Mouse (Mus musculus): ENCODE measurements around the gene Jag2.

Gene Jag2

DNA sequence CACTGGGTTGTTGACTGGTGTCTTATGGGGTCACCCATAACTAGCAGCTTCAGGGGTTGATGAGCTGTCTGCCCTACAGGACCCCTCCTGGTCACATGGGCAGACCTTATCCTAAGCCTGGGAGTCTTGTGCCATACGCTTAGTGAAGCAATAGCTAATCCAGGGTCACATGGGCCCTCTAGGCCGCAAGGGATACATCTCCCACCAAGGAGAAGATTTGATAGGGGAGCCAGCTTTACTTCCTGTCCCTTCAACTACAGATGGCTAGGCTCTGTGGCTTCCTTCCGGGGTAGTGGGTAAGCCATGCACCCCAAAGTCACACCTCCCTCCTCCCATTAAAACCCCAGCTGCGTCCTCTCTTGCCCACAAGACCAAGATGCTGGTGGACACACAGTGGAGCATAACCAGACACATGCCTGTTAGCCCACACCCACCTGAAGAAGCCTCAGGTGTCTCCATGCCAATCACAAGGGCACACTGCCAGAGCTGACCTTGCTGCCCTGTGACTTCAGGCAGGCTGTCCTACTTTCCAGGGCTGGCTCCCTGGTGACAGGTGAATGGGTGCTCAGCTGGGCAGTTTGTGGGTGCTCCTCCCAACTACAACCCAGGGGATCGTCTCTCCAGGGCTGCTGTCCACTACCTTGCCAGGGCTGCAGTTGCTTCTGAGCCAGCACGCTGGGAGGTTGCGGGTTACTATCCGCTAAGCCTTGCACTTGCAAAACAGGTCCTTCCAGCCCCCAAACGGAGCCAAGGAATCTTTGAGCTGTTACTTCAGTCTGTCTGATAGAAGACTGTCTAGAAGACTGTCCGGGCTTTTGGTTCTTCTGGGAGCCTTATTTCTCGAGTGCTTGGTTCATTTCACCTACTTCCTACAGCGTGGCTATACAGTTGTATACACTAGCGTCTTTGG, 61.1 kb downstream of the Jag2 start, which contains the start of gene Gpr132:
Gene Gpr132, minus strand, starts transcription at position 51 of the 910 bp plus-strand sequence.
- DNase-seq (ENCODE audit: low spot score), result no peak

DNA sequence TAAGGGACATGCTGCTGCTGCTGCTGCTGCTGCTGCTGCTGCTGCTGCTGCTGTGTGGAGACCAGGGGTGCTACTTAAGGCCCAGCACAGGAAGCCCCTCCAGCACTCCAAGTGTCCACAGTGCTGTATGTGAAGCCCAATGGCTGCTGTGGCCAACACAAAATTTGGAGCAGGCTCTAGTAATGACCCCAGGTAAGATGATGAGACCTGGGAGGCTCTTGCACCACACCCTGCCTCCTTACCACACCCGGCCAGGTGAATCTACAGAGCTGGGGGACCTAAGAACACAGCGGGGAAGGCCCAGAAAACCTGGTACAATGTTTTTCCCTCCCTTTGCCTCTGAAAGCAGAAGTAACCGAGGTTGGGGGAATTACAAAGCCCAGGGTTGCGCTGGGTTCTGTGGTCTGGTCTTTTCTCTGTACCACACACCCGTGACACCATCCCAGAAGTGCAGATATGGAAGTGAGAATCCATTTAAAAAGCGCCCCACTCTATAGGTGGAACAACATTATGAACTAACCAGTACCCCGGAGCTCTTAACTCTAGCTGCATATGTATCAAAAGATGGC, 62.4 kb downstream of the Jag2 start:
- no peak for DNase-seq (ENCODE audit: low spot score)

GRCm38 (mm10) chr12:112866467-112867080, 63.0 kb downstream of the Jag2 start:
- no peak for DNase-seq (ENCODE audit: low spot score)

- no peak for DNase-seq (ENCODE audit: low spot score)
These were observed 64.8 kb downstream of the Jag2 start for GRCm38 (mm10) chr12:112864804-112865203.

DNA sequence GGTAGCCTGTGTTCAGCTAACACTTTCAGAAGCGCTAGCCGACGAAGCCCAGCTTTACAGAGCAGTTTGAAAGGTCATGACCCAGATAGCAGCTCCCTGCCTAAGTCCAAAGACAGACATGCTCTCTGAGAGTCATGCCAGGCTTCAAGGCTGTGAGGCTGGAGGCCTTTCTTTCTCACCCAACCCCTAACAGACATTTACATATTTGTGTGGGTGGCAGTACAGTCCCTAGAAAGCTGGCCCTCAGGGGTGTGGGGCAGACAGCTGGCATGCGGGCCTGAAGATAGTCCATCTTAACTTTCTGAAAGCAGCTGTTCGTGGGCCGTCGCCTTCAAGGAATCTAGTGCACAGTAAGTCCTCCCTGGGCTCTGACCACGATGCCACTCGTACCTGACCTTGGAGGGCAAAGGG, 67.7 kb downstream of the Jag2 start:
- no peak for DNase-seq (ENCODE audit: low spot score)

DNA sequence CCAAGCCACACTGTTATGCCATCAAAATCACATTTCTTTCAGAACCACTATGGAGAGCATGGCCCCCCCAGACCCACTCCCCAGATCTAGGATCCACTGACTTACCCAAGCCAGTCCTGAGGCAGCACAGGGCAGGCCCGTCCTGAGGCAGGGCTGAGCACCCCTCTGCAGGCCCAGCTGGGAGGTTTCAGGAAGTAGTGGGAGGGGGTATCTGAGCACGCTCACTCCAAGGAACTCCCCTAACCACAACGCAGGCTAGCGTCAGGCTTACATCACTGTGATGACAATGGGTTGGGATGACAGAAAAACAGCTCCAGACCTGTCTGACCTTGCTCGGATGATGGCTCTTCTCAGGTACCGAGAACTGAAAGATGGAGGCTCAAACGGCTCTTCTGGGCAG, 68.8 kb downstream of the Jag2 start:
- no peak for DNase-seq (ENCODE audit: low spot score)

GRCm38 (mm10) chr12:112859930-112860329, 69.6 kb downstream of the Jag2 start:
- no peak for DNase-seq (ENCODE audit: low spot score)

DNA sequence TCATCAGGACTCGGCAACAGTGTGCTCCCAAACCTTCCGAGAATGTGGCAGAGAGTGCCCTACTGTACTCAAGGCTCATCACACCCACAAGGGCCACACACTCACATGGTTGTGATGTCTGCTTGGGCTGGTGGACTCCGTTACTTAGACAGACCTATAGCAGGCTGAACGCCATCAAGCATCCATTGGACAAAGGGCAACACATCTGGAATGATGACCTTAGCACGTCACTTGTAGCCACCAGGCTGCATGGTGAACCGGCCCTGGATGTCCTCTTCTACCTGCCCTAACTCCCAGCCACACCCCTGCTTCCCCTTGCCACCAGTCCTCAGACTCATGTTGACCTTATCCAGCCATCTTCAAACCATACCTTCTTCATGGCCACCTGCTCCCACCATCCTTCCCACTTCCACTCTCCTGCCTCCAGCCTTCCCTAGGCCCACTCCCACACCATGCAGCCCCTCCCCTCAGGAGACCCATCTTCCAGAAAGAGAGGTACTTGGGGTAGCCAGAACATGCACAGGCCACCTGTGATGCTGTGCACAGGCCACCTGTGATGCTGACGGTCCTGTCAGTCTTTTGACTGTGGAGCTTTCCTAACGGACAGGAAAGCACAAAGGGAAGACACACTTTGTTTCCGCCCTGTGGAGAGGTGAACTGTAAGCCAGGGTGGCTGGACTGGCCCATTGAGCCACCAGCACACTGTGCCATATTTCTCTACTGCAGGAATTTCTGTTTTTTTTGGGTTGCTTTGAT, 70.8 kb downstream of the Jag2 start:
- no peak for DNase-seq (ENCODE audit: low spot score)
